In the genomic region with DNA sequence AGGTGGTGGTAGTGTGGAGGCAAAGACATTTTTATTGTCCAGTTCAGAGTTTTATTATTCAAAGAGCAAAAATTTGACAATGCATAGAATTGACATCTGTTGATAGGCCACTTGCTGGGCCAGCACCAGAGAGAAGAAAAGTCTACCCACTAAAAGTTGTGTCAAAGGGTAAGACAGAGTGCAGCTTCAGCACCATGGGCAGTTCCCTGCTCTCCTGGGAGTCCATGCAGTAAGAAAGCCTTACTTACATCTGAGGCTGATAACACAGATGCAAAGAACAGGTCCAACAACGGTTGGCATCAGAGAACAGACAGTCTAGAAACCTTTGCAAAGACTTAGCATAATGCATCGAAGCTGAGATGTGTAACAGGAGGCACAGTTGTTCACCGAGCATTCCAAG, we compare ENCODE assay signal across 10 mouse cellular contexts. TPM values are rescaled to one million over a fixed set of nuclear protein-coding genes. Genes with fewer than 3 reads are reported as not detected.
DNase-seq lines count a peak whose midpoint lies in the region; ATAC-seq and TF ChIP-seq lines count a peak whose summit lies in the region.
"Had no signal": no experiment of that assay in that cellular context is flagged by ENCODE, and none has a peak within 500 bp of the region (broad histone marks: within the 10 kb centered on the region; RNA-seq: fewer than 3 reads in every experiment).

No protein-coding gene starts in this region.

- no peak overlapping the region for H3K4me3 ChIP-seq in thymus, adult 2 months (ENCODE audit: control insufficient read depth, insufficient read depth, low read length)
- H3K4me3 ChIP-seq: limb, embryonic 13.5 days; neural tube, embryonic 12.5 days had no signal

- peaks cover 33% of the 10 kb centered on the region for H3K36me3 ChIP-seq in thymus, adult 2 months (ENCODE audit: control insufficient read depth, insufficient read depth, low read length)

- H3K27me3 ChIP-seq in thymus, adult 2 months (ENCODE audit: control insufficient read depth, insufficient read depth, low read length) = no peaks in the 10 kb centered on the region
- H3K27me3 ChIP-seq: limb, embryonic 13.5 days; neural tube, embryonic 12.5 days had no signal

- no peaks in the 10 kb centered on the region for H3K4me1 ChIP-seq in thymus, adult 2 months (replicated peaks; ENCODE audit: control insufficient read depth, insufficient read depth, low read length)
- H3K4me1 ChIP-seq: neural tube, embryonic 12.5 days had no signal

- intact Hi-C loops in heart, postnatal 10 days (cut with DNase I) = no loop called here
- intact Hi-C loops in left cerebral cortex, postnatal 36 days (cut with DNase I) = loop anchor here (5.0 kb wide), 2 partner anchors 57 to 818 kb away; no protein-coding TSS in a partner anchor

- peak; percentile 11 to 20 for DNase-seq in heart, postnatal 10 days
- no peak for DNase-seq in heart, adult 8-10 months (ENCODE audit: low spot score)
- DNase-seq in thymus, postnatal 25 days = peak; percentile 7
- DNase-seq in thymus, adult 2 months = no peak
- peak; percentile 14 for DNase-seq in induced T-regulatory cell, adult 2 months (ENCODE audit: low read depth)
- DNase-seq in yolk sac, embryonic 10.5 days (ENCODE audit: low spot score) = peak; percentile 46
- DNase-seq in left cerebral cortex, postnatal 36 days (ENCODE audit: low spot score in 2 of 2) = no peak

- no peak for ATAC-seq in erythroid progenitor cell, adult 5-6 weeks (replicated peaks; ENCODE audit: low FRiP score, poor library complexity, severe bottlenecking)

- H3K27ac ChIP-seq in thymus, adult 2 months (ENCODE audit: control insufficient read depth, insufficient read depth, low read length) = no peak overlapping the region
- H3K27ac ChIP-seq: limb, embryonic 13.5 days; neural tube, embryonic 12.5 days had no signal

- 94% methylated on average over 3 of the region's 3 CpGs for WGBS in thymus, adult 2 months

- TF ChIP-seq CTCF in thymus, adult 2 months (IDR thresholded peaks at IDR 0.05; ENCODE audit: borderline replicate concordance, control insufficient read depth, extremely low read depth, insufficient read depth, low read length, poor library complexity) = no peak

- no peak for TF ChIP-seq POLR2A in thymus, adult 2 months (IDR thresholded peaks at IDR 0.05; ENCODE audit: control insufficient read depth, extremely low read depth, insufficient read depth, low read length, poor library complexity)

RNA-seq across cellular contexts. Expression of gene Med28, which starts 9.7 kb away (rescaled TPM):
- 10 to 100 TPM; 50.4 to 53.8 TPM for total RNA-seq in heart, postnatal 10 days (2021)
- total RNA-seq in heart, adult 8-10 months (2022) = 10 to 100 TPM; 57.0 to 63.5 (median 57.4) TPM
- polyA plus RNA-seq in thymus, adult 2 months (2012; rRNA removed) = 108 and 125 TPM in 2 replicates
- 38.6 and 68.8 TPM in 2 replicates for total RNA-seq in erythroid progenitor cell, adult 5-6 weeks (2015; ENCODE audit: low replicate concordance)
- total RNA-seq in erythroid progenitor cell, adult 5-6 weeks (2017; ENCODE audit: low replicate concordance) = 3.4 and 18.1 TPM in 2 replicates
- total RNA-seq in left cerebral cortex, postnatal 36 days (2021) = 100 to 1,000 TPM in 1 of 2 experiments, 10 to 100 TPM in 1; 98.5 to 101 TPM

RNA-seq across cellular contexts. Expression of gene Lap3, which starts 36.5 kb away (rescaled TPM):
- total RNA-seq in heart, postnatal 10 days (2021) = 10 to 100 TPM; 77.1 to 77.2 TPM
- total RNA-seq in heart, adult 8-10 months (2022) = 100 to 1,000 TPM; 103 to 108 (median 108) TPM
- polyA plus RNA-seq in thymus, adult 2 months (2012; rRNA removed) = 14.5 and 14.9 TPM in 2 replicates
- total RNA-seq in erythroid progenitor cell, adult 5-6 weeks (2015; ENCODE audit: low replicate concordance) = 19.8 and 24.7 TPM in 2 replicates
- 14.8 and 27.7 TPM in 2 replicates for total RNA-seq in erythroid progenitor cell, adult 5-6 weeks (2017; ENCODE audit: low replicate concordance)
- total RNA-seq in left cerebral cortex, postnatal 36 days (2021) = 10 to 100 TPM; 50.4 to 53.7 TPM

Comparison
In these comparisons a context has a peak if more than half of its experiments do, and no peak if none do; other contexts are left out.
1. DNase-seq: peak in heart, postnatal 10 days (2 of 2), thymus, postnatal 25 days (single experiment), induced T-regulatory cell, adult 2 months (single experiment) and yolk sac, embryonic 10.5 days (single experiment); none in heart, adult 8-10 months (single experiment), thymus, adult 2 months (single experiment) and left cerebral cortex, postnatal 36 days (0 of 2).